Mouse (Mus musculus) testis, adult 2 months (tissue): ENCODE data around the gene Rps6ka1.

ENCODE experiments used
- CTCF ChIP-seq: fragments of 200-500 bp; IDR thresholded peaks from 2 replicates; pipeline ENCODE4 v1.5.1; 2012; ENCODE audit warnings: low read depth, mild to moderate bottlenecking, inconsistent platforms, low read length, moderate library complexity; ENCODE audit not compliant: control insufficient read depth, insufficient read depth, insufficient replicate concordance
- POLR2A ChIP-seq: fragments of 200-500 bp; IDR thresholded peaks from 2 replicates; pipeline ENCODE4 v1.6.1; 2012; ENCODE audit warnings: low read depth, mild to moderate bottlenecking, inconsistent platforms, low read length, moderate library complexity; ENCODE audit not compliant: control insufficient read depth

- no peak for TF ChIP-seq POLR2A
- TF ChIP-seq CTCF = no peak
These were observed 54.4 kb downstream of the Rps6ka1 start for GRCm38 (mm10) chr4:133832945-133833874.
